Mouse (Mus musculus) myocyte (in vitro differentiated cells): ENCODE results near the gene Frat1.
A peak's percentile ranks its signal among the peaks of the same experiment; 100 is the strongest.

ENCODE experiments used
- CEBPB ChIP-seq: IDR thresholded peaks from 2 replicates; pipeline ENCODE4 v1.6.1; 2011; ENCODE audit warnings: mild to moderate bottlenecking, moderate library complexity; ENCODE audit not compliant: poor library complexity, insufficient read depth, severe bottlenecking
- MAX ChIP-seq: IDR thresholded peaks from one replicate; pipeline ENCODE4 v1.6.1; 2011; ENCODE audit warnings: low read depth, mild to moderate bottlenecking, control low read depth
- MYOG ChIP-seq, 3 experiments: IDR thresholded peaks; one replicate each; pipeline ENCODE4 v1.6.1; 2011; ENCODE audit warnings: control low read depth in 2 of 3, low read depth in 2 of 3, mild to moderate bottlenecking in 2 of 3; ENCODE audit not compliant: insufficient read length in 2 of 3, control insufficient read depth in 1 of 3, insufficient read depth in 1 of 3
- POLR2A ChIP-seq: IDR thresholded peaks from one replicate; pipeline ENCODE4 v1.6.1; 2011; ENCODE audit warnings: low read depth, mild to moderate bottlenecking, control low read depth, moderate library complexity; ENCODE audit not compliant: insufficient read length
- SRF ChIP-seq: IDR thresholded peaks from one replicate; pipeline ENCODE4 v1.6.1; 2011; ENCODE audit warnings: low read depth; ENCODE audit not compliant: control insufficient read depth, insufficient read length

DNA sequence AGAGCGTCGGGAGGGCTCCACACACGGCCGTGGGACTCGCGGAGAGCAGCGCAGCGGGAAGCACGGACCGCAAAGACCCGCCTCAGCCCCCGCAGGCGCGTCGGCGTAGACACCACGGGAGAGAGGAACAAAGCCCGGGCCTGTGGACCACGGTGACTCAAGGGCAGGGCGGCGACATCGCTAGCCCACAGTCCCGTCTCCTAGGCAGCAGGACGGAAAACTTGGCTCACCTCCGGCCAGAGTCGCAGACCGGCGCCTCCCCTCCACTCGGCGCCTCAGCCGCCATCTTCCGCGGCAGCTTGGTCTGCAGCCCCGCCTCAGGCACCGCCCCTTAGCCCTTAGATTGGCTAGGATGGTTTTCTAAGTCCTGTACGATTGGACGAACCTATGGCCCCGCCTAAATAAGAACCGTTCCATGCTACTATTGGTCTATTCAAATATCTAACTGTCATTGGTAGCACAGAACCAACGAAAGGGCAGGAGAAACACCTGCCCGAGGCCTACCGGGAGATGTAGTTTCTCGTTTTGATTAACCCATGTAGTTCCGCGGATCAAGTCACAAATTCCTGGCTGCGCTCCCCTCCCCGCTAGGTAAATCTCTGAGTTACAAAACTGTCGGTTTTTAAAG lies 27.9 kb upstream of the Frat1 start, which contains the start of gene Arhgap19:
- peak; percentile 74 for TF ChIP-seq POLR2A
- no peak for TF ChIP-seq MAX
- TF ChIP-seq SRF = no peak
- TF ChIP-seq MYOG (IDR thresholded peaks at IDR 0.05; ENCODE audit: control insufficient read depth in 1 of 3, insufficient read depth in 1 of 3, insufficient read length in 2 of 3, low read depth in 2 of 3) = no peak
- no peak for TF ChIP-seq CEBPB
